Mouse (Mus musculus): ENCODE data around the gene Cstf3. TPM values are rescaled to one million over a fixed set of nuclear protein-coding genes. Genes with fewer than 3 reads are reported as not detected.

Cstf3 gene
- polyA plus RNA-seq, 1 experiment, result 24.0 TPM

DNA sequence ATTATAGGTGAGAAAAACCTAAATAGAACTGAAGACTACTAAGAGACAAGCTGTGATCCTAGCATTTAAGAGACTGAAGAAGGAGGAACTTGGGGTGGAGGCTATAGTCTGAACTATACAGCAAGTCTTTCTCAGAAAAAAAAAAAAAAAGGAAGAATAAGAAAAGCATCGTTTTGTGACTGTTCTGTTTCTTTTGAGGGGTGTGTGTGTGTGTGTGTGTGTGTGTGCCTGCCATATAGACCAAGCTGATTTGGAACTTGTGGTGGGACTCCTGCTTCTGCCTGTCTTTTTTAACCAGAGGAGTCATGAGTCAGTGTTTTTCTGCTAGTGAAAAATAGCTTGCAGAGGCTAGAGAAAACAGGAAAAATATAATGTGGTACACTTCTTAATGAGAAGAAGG is 4.7 kb downstream of the Cstf3 start:
- Histone ChIP-seq H3K4me1 (ENCODE audit: control insufficient read depth, insufficient read depth, low read length) (peaks cover 21% of the 10 kb centered on the region), H3K4me3 (ENCODE audit: insufficient read depth, low read length) (no peak overlapping the region), H3K27ac (ENCODE audit: insufficient read depth, low read depth, low read length) (peak overlapping the region; percentile 21; the same call in 1 of the 2 replicates)
- TF ChIP-seq CTCF (IDR thresholded peaks at IDR 0.05; ENCODE audit: low read depth, low read length) (no peak), POLR2A (IDR thresholded peaks at IDR 0.05; ENCODE audit: borderline replicate concordance, low read depth, low read length) (no peak)

DNA sequence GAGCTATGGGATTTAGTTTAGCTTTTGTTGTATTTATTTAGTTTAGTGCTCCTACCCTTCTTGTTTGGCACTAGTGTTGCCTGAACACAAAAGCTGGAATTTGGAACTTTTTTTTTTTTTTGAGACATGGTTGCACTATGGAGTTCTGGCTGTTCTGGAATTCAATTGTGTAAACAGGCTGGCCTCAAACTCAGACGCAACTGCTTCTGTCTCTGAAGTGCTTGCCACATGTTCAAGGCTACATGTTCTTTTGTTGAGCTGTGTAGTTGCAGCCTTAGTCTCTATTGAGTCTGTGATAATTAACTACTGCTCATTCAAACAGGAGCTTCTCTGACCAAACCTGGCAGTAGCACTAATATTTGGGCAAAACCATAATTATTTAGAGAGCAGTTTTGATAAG is 13.1 kb downstream of the Cstf3 start:
- TF ChIP-seq CTCF (IDR thresholded peaks at IDR 0.05; ENCODE audit: low read depth, low read length) (no peak), POLR2A (IDR thresholded peaks at IDR 0.05; ENCODE audit: borderline replicate concordance, low read depth, low read length) (no peak)
- H3K4me3 ChIP-seq (ENCODE audit: insufficient read depth, low read length), result no peak overlapping the region
- peaks cover 2% of the 10 kb centered on the region for H3K4me1 ChIP-seq (ENCODE audit: control insufficient read depth, insufficient read depth, low read length)
- H3K27ac ChIP-seq (ENCODE audit: insufficient read depth, low read depth, low read length), result no peak overlapping the region

DNA sequence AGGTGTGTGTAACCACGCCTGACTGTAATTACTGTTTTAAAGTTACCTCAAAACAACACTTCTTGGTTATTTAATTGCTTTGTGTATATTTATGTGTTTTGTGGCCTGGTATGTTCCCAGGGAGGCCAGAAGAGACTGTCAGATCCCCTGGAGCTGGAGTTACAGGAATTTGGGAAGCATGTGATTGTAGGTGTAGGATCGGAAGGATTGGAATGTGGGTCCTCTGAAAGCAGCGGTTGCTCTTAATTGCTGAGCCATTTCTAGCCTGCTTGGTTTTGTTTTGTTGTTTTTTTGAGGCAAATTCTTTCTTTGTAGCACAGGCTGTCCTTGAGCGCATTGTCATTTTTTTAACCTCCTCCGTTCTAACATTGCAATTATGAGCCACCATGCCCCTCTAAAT is 14.4 kb downstream of the Cstf3 start:
- H3K4me3 ChIP-seq (ENCODE audit: insufficient read depth, low read length), result no peak overlapping the region
- no peak overlapping the region for H3K27ac ChIP-seq (ENCODE audit: insufficient read depth, low read depth, low read length)
- no peak for TF ChIP-seq POLR2A (IDR thresholded peaks at IDR 0.05; ENCODE audit: borderline replicate concordance, low read depth, low read length)
- TF ChIP-seq CTCF (IDR thresholded peaks at IDR 0.05; ENCODE audit: low read depth, low read length), result no peak
- peaks cover 2% of the 10 kb centered on the region for H3K4me1 ChIP-seq (ENCODE audit: control insufficient read depth, insufficient read depth, low read length)

DNA sequence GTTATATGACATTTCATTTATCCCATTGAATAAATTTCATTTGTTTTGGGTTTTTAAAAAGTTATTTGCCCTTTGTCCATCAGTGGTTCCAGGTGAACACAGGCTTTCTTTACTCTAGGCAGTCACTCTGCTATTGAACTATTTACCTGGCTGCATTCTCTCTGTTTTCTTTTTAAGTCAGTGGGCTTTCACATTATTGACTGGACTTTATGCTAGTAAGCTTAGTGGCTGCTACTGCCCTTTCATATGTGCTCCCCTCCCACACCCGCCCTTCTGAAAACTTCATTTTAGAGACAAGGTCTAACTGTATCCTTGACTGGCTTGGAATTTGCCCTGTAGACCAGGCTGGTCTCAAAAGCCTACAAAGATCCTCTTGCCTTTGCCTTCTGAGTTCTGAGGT is 15.2 kb downstream of the Cstf3 start:
- TF ChIP-seq CTCF (IDR thresholded peaks at IDR 0.05; ENCODE audit: low read depth, low read length) (no peak), POLR2A (IDR thresholded peaks at IDR 0.05; ENCODE audit: borderline replicate concordance, low read depth, low read length) (no peak)
- no peak overlapping the region for H3K27ac ChIP-seq (ENCODE audit: insufficient read depth, low read depth, low read length)

DNA sequence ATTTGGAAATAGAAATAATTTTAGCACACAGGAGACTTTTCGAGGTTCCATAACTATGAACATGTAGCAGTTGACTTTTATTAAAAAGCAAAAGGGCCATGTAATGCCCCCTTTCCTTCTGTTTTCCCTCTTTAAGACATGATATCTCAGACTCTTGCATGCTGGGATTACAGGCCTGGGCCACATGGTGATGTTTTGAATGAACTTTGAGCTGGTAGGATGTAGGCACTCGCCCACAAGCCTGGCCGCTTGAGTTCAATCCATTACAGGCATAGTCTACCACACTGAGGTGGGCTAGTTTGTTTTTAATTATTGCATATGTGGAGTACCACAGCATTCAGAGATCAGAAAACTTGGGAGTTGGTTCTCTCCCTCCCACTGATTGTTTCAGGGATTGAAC is 24.5 kb downstream of the Cstf3 start:
- Histone ChIP-seq H3K4me1 (ENCODE audit: control insufficient read depth, insufficient read depth, low read length) (no peaks in the 10 kb centered on the region), H3K4me3 (ENCODE audit: insufficient read depth, low read length) (no peak overlapping the region), H3K27ac (ENCODE audit: insufficient read depth, low read depth, low read length) (no peak overlapping the region)
- TF ChIP-seq CTCF (IDR thresholded peaks at IDR 0.05; ENCODE audit: low read depth, low read length) (no peak), POLR2A (IDR thresholded peaks at IDR 0.05; ENCODE audit: borderline replicate concordance, low read depth, low read length) (no peak)

More for the DNA sequence above, 15.2 kb downstream of the Cstf3 start:
- peaks cover 2% of the 10 kb centered on the region for H3K4me1 ChIP-seq (ENCODE audit: control insufficient read depth, insufficient read depth, low read length)
- H3K4me3 ChIP-seq (ENCODE audit: insufficient read depth, low read length), result no peak overlapping the region

DNA sequence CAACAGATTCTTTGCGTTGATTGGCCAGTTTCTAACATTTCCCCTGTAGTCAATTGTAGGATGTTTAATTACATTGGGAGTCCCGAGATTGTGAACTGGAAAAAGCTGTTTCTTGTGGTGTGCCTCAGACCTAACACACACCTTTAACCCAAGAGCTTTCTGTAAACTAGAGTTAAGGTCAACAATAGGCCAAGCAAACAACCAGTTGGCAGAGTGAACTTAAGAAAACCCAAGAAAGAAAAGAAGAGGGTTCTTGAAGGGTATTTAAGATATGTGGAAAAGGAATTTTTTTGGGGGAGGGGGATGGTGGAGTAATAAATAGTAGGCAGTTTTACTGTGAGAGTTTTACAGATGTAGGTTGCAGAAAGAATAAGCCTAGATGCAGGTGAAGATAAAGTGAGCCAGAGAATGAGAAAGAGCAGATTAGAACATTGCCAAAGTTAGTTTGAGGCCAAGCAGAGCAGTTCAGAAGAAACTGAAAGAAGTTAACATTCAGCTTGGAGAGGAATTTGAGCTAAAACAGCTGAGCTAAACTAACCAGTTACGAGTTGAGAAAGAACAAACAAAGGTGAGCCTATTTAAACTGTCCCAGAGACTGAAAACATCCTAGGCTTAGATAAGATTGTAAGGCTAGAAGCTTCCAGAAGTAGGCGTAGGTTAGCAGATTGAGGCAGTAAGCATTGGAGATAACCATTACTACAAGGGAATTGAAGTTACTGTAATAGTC is 25.8 kb downstream of the Cstf3 start:
- Histone ChIP-seq H3K4me1 (ENCODE audit: control insufficient read depth, insufficient read depth, low read length) (no peaks in the 10 kb centered on the region), H3K27ac (ENCODE audit: insufficient read depth, low read depth, low read length) (no peak overlapping the region), H3K4me3 (ENCODE audit: insufficient read depth, low read length) (no peak overlapping the region)
- TF ChIP-seq CTCF (IDR thresholded peaks at IDR 0.05; ENCODE audit: low read depth, low read length), result no peak
- TF ChIP-seq POLR2A (IDR thresholded peaks at IDR 0.05; ENCODE audit: borderline replicate concordance, low read depth, low read length), result no peak

DNA sequence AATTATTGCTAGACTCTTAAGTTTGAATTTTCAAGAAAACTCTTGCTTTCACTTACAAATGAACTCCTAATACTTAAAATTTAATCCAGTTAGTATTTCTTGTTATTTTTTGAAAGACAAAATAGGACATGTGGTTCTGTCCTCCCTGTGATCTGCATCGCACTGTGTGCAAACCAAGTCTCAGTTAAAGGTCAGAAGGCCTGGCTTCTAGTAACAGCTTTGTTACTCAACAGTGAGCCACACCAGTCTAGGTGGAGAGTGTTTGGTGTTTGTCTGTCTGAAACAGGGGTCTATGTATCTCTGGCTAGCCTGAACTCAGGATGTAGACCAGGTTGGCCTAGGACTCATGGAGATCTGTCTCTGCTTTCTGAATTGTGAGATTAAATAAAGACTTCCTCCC is 68.3 kb downstream of the Cstf3 start:
- Histone ChIP-seq H3K4me3 (ENCODE audit: insufficient read depth, low read length) (no peak overlapping the region), H3K4me1 (ENCODE audit: control insufficient read depth, insufficient read depth, low read length) (no peaks in the 10 kb centered on the region), H3K27ac (ENCODE audit: insufficient read depth, low read depth, low read length) (no peak overlapping the region)
- TF ChIP-seq POLR2A (IDR thresholded peaks at IDR 0.05; ENCODE audit: borderline replicate concordance, low read depth, low read length) (no peak), CTCF (IDR thresholded peaks at IDR 0.05; ENCODE audit: low read depth, low read length) (no peak)

DNA sequence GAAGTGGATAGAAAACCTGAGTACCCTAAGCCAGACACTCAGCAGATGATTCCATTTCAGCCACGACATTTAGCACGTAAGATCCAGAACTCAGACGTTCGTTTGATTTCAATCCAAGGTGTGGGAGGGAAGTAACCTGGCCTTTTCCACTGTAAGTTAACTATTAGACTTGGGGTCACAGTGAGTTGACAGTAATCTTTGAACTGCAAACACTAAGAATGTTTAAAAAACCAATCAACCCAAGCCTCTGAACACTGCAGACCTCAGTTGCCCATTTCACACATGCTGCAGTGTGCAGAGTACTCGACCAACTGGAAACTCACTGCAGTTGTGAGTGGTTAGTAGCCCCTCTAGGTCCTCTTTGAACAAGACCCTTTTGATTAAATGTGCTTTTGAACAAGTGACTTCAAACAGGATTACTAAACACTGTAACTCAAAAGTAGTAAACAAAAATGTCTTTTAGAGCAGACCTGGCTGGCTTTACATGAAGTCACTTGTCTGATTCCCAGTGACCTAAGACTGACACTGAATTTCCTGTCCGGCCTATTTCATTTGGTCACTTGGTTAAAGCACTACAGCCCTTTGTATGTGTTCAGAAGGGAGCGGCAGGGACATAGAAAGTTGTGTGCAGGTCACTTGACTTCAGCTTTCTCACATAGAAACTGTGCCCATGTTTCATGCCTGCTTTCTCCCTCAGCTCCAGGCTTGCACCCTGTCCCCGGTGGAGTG is 73.2 kb downstream of the Cstf3 start:
- Histone ChIP-seq H3K27ac (ENCODE audit: insufficient read depth, low read depth, low read length) (no peak overlapping the region), H3K4me1 (ENCODE audit: control insufficient read depth, insufficient read depth, low read length) (no peaks in the 10 kb centered on the region), H3K4me3 (ENCODE audit: insufficient read depth, low read length) (no peak overlapping the region)
- no peak for TF ChIP-seq POLR2A (IDR thresholded peaks at IDR 0.05; ENCODE audit: borderline replicate concordance, low read depth, low read length)
- no peak for TF ChIP-seq CTCF (IDR thresholded peaks at IDR 0.05; ENCODE audit: low read depth, low read length)

DNA sequence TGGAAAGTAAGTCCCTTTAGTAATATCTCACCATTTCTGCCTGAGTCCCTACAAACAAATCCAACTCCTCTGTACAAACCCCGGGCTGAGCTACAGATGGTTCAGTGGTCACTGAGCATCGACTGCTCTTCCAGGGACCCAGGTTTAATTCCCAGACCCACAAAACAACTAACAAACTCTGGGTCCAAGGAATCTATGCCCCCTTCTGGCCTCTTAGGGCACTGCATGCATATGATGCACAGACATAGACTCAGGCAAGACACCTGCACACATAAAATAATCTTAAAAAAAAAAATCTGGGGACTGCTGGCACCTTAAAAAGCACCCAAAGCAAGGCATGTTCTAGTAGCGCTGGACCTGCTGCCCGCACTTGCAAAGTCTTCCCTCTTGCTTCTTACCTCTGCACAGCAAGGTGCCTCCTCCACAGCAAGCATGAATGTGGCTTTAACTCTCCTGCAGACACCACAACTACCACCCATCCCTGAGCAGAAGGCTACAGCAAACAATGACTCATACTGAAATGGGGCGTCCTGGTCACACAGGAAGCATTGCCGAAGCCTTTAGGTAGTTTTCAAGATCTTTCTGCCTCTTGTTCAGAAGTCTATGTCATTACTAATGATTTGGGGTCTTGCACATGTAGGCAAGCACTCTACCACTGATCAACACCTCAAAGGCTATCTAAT is 78.9 kb downstream of the Cstf3 start:
- TF ChIP-seq POLR2A (IDR thresholded peaks at IDR 0.05; ENCODE audit: borderline replicate concordance, low read depth, low read length) (no peak), CTCF (IDR thresholded peaks at IDR 0.05; ENCODE audit: low read depth, low read length) (0 out of 2 replicates have a peak, but pooled peaks have one; percentile 31)
- no peak overlapping the region for H3K27ac ChIP-seq (ENCODE audit: insufficient read depth, low read depth, low read length)
- no peaks in the 10 kb centered on the region for H3K4me1 ChIP-seq (ENCODE audit: control insufficient read depth, insufficient read depth, low read length)
- no peak overlapping the region for H3K4me3 ChIP-seq (ENCODE audit: insufficient read depth, low read length)

DNA sequence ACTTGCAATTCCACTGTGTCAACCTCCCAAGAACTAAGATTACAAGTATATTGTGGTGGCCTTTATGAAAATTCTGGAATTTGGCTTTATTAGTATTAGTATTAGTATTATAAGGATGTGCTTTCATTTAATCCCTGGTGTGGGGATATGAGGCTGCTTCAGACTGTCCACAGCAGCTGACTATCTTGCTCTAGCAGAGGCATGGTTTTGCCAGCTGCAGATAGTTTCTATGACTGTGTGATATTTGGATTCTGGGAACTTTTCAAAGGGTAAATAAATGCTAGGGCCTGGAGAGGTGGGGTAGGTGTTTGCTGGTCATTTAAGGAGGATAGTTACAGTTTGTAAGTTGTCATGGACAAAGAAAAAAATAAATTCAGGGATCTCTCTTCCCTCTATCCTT is 81.4 kb downstream of the Cstf3 start:
- no peak overlapping the region for H3K4me3 ChIP-seq (ENCODE audit: insufficient read depth, low read length)
- no peak overlapping the region for H3K27ac ChIP-seq (ENCODE audit: insufficient read depth, low read depth, low read length)
- H3K4me1 ChIP-seq (ENCODE audit: control insufficient read depth, insufficient read depth, low read length), result no peaks in the 10 kb centered on the region
- TF ChIP-seq POLR2A (IDR thresholded peaks at IDR 0.05; ENCODE audit: borderline replicate concordance, low read depth, low read length) (no peak), CTCF (IDR thresholded peaks at IDR 0.05; ENCODE audit: low read depth, low read length) (no peak)
